Mouse (Mus musculus) stomach, embryonic 15.5 days (tissue): ENCODE results near the gene Hist1h3g. TPM values are rescaled to one million over a fixed set of nuclear protein-coding genes. Genes with fewer than 3 reads are reported as not detected.
"Not testable (repeated sequence)": the region's sequence is repeated elsewhere in the genome, so short reads cannot be mapped to it uniquely, and the experiment has no call there.

ENCODE experiments used
- ATAC-seq: fragments of 200-750 bp; cut with Nextera tagmentation; 2 replicates; pipeline ENCODE4 v1.8.0; 2017; ENCODE audit warnings: low read depth, moderate number of reproducible peaks, moderate TSS enrichment; ENCODE audit not compliant: insufficient read depth, low FRiP score
- H3K27ac ChIP-seq: fragments of 300-500 bp; sonication (generic); 2 replicates; pipeline ENCODE4 v1.5.1; 2015; ENCODE audit warnings: mild to moderate bottlenecking, inconsistent platforms
- H3K27me3 ChIP-seq: fragments of 300-500 bp; sonication (generic); replicated peaks from 2 replicates; pipeline ENCODE4 v1.6.1; 2015; ENCODE audit warnings: inconsistent platforms
- H3K36me3 ChIP-seq: fragments of 300-500 bp; sonication (generic); 2 replicates; pipeline ENCODE4 v1.6.1; 2015; ENCODE audit warnings: inconsistent platforms
- H3K4me1 ChIP-seq: fragments of 300-500 bp; sonication (generic); 2 replicates; pipeline ENCODE4 v1.6.1; 2015; ENCODE audit warnings: inconsistent platforms
- H3K4me2 ChIP-seq: fragments of 300-500 bp; sonication (generic); 2 replicates; pipeline ENCODE4 v1.6.1; 2015; ENCODE audit warnings: mild to moderate bottlenecking, inconsistent platforms
- H3K4me3 ChIP-seq: fragments of 300-500 bp; sonication (generic); replicated peaks from 2 replicates; pipeline ENCODE4 v1.5.1; 2015; ENCODE audit warnings: inconsistent platforms
- H3K9ac ChIP-seq: fragments of 300-500 bp; sonication (generic); 2 replicates; pipeline ENCODE4 v1.6.1; 2015; ENCODE audit warnings: inconsistent platforms
- H3K9me3 ChIP-seq: fragments of 300-500 bp; sonication (generic); 2 replicates; pipeline ENCODE4 v1.6.1; 2016; ENCODE audit warnings: inconsistent platforms
- WGBS: fragments of 180-500 bp; shearing (Covaris S2); methylation state at CpG from one replicate; pipeline ENCODE4 v1.1.7; 2015; 5-methylcytosine and 5-hydroxymethylcytosine counted together
- polyA plus RNA-seq: library from polyadenylated mRNA; unstranded; fragments of >200 nt; fragmentation: Nextera tagmentation; extraction: Ambion mirVana; gene quantifications from 2 replicates; pipeline ENCODE4 v1.2.1, GENCODE M21; 2015

Hist1h3g gene
- polyA plus RNA-seq, 1 experiment from 2014 or later, result 7.3 TPM

DNA sequence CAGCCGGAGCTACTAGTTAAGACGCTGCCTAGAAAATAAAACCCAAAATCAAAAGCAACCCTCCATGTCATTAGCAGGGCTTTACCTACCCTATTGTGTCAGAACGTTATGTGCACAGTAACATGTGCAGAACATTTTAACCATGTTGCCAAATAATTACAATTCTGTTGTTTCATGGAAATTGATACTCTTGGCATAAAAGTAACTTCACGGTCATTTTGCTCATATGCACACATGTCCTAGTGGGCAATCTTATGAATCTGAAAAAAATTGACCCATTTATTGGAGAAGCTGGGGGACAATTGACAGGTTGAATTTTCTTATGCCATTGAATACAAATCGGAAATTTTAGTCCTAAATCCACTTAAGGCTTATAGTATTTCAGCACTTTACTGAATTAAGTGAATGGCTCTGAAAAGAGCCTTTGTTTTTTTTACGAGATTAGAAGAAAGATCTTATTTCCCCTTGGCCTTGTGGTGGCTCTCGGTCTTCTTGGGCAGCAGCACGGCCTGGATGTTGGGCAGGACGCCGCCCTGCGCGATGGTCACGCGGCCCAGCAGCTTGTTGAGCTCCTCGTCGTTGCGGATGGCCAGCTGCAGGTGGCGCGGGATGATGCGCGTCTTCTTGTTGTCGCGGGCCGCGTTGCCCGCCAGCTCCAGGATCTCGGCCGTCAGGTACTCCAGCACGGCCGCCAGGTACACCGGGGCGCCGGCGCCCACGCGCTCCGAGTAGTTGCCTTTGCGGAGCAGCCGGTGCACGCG is 35.2 kb downstream of the Hist1h3g start:
- Histone ChIP-seq H3K9ac (peak overlapping the region; percentile 9; the same call in 1 of the 2 replicates), H3K4me3 (peak overlapping the region; percentile 47), H3K27ac (peak overlapping the region; percentile 98), H3K4me2 (peak overlapping the region; percentile 52)
- 1% methylated on average over 27 of the region's 41 CpGs for WGBS
- not testable (repeated sequence) for ATAC-seq, H3K27me3 ChIP-seq, H3K36me3 ChIP-seq, H3K4me1 ChIP-seq, H3K9me3 ChIP-seq

- ATAC-seq, result peak; percentile 88
- Histone ChIP-seq H3K27me3 (no peaks in the 10 kb centered on the region), H3K4me3 (peak within 1 kb of the TSS; percentile 47), H3K36me3 (no peaks in the 10 kb centered on the region), H3K4me2 (peak within 1 kb of the TSS; percentile 61), H3K4me1 (no peaks in the 10 kb centered on the region; the same call in 1 of the 2 replicates), H3K9me3 (no peaks in the 10 kb centered on the region), H3K27ac (peak within 1 kb of the TSS; percentile 98), H3K9ac (peak within 1 kb of the TSS; percentile 41; the same call in 1 of the 2 replicates)
- 0% methylated on average over 18 of the region's 18 CpGs for WGBS
Observed at GRCm38 (mm10) chr13:23571022-23571503, 35.8 kb downstream of the Hist1h3g start, which contains the start of the genes Hist1h2ae and Hist1h2bg. Gene Hist1h2ae (minus strand): TSS chr13:23571220. Gene Hist1h2bg (plus strand): TSS chr13:23571396.

GRCm38 (mm10) chr13:23571504-23572217 is 36.4 kb downstream of the Hist1h3g start:
- H3K27me3 ChIP-seq, H3K4me1 ChIP-seq, H3K9me3 ChIP-seq, ATAC-seq, H3K36me3 ChIP-seq: not testable (repeated sequence)
- 0% methylated on average over 15 of the region's 34 CpGs for WGBS
- Histone ChIP-seq H3K27ac (peak overlapping the region; percentile 98), H3K9ac (peak overlapping the region; percentile 41; the same call in 1 of the 2 replicates), H3K4me2 (peak overlapping the region; percentile 61), H3K4me3 (peak overlapping the region; percentile 47)

DNA sequence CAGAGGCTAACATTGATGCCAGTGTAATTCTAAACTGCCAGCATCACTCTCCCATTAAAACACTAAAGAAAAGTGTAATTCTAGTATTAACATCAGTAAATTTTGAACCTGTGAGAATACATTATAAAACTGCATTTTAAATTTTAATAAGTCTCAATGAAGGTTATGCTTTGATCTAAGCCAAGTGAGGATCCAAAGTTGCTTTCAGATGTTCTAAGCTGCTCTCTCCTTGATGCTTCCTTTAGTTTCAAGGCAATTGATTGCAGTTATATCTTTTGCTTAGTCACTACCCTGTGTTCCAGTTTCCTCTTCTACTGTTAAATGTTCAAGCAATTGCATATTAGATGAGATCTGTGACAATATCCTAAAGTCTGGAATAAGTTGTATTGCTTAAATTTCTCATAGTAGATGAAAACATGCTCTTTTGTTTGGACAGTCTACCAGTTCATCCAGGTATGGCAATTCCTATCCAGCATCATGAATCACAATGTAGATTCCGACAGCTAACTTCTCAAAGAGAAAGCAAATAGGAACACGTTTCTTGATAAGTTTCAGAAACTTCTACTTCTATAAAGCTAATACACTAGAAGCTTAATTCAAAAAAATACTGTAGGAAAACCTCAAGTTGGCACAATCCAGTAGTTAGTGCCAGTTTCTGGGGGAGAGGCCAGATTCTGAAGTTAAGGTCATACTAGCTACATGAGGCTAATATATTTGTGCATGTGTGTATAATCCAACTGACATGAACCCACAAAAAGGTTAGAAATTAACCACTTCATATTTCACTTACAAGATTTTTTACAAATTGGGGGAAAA is 37.2 kb downstream of the Hist1h3g start:
- no peaks in the 10 kb centered on the region for H3K36me3 ChIP-seq
- 19% methylated on average over 2 of the region's 2 CpGs for WGBS
- ATAC-seq, result no peak
- peak overlapping the region; percentile 61 for H3K4me2 ChIP-seq
- H3K27me3 ChIP-seq, result no peaks in the 10 kb centered on the region
- H3K4me1 ChIP-seq, result peaks cover 7% of the 10 kb centered on the region; the same call in 1 of the 2 replicates
- peak overlapping the region; percentile 41; the same call in 1 of the 2 replicates for H3K9ac ChIP-seq
- peak overlapping the region; percentile 47 for H3K4me3 ChIP-seq
- H3K27ac ChIP-seq, result peak overlapping the region; percentile 94
- H3K9me3 ChIP-seq, result no peaks in the 10 kb centered on the region

- WGBS, result 7% methylated on average over 20 of the region's 20 CpGs
- H3K27ac ChIP-seq, result peak overlapping the region; percentile 94
- peak overlapping the region; percentile 47 for H3K4me3 ChIP-seq
- H3K27me3 ChIP-seq, H3K36me3 ChIP-seq, H3K9me3 ChIP-seq, H3K4me1 ChIP-seq, ATAC-seq: not testable (repeated sequence)
- peak overlapping the region; percentile 37; the same call in 1 of the 2 replicates for H3K9ac ChIP-seq
- H3K4me2 ChIP-seq, result peak overlapping the region; percentile 61
Observed at GRCm38 (mm10) chr13:23573034-23573897, 38.0 kb downstream of the Hist1h3g start.

- under 1% methylated on average over 42 of the region's 42 CpGs for WGBS
- Histone ChIP-seq H3K4me3 (peak within 1 kb of the TSS; percentile 47), H3K4me2 (peak within 1 kb of the TSS; percentile 71), H3K9ac (peak within 1 kb of the TSS; percentile 37; the same call in 1 of the 2 replicates), H3K27ac (peak within 1 kb of the TSS; percentile 94)
- ATAC-seq, result peak; percentile 87
- H3K36me3 ChIP-seq, H3K9me3 ChIP-seq, H3K4me1 ChIP-seq, H3K27me3 ChIP-seq: not testable (repeated sequence)
Observed at GRCm38 (mm10) chr13:23573898-23574524, 38.8 kb downstream of the Hist1h3g start, which contains the start of the genes Hist1h2bf and Hist1h2ad. Gene Hist1h2bf (minus strand): TSS chr13:23574196. Gene Hist1h2ad (plus strand): TSS chr13:23574381.

DNA sequence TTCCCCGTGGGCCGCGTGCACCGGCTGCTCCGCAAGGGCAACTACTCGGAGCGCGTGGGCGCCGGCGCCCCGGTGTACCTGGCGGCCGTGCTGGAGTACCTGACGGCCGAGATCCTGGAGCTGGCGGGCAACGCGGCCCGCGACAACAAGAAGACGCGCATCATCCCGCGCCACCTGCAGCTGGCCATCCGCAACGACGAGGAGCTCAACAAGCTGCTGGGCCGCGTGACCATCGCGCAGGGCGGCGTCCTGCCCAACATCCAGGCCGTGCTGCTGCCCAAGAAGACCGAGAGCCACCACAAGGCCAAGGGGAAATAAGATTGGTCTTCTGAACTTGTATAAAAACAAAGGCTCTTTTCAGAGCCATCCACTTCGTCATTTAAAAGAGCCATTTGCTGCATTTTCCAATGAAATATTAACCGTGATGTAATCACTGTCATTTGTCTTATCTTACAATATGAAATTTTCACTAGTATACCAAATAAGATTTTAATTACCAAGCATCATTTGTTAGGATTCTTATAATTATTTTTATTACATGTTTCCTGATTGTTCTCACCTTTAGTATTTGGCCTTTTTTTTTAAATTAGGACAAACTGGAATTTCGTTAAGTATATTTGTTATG is 39.4 kb downstream of the Hist1h3g start:
- peak overlapping the region; percentile 71 for H3K4me2 ChIP-seq
- H3K4me1 ChIP-seq, H3K9me3 ChIP-seq, ATAC-seq, H3K27me3 ChIP-seq, H3K9ac ChIP-seq, H3K36me3 ChIP-seq: not testable (repeated sequence)
- under 1% methylated on average over 12 of the region's 39 CpGs for WGBS
- H3K4me3 ChIP-seq, result peak overlapping the region; percentile 36
- H3K27ac ChIP-seq, result peak overlapping the region; percentile 94

- ATAC-seq, result peak; percentile 62
- Histone ChIP-seq H3K27me3 (no peaks in the 10 kb centered on the region), H3K9me3 (no peaks in the 10 kb centered on the region), H3K27ac (peak within 1 kb of the TSS; percentile 94), H3K9ac (peak within 1 kb of the TSS; percentile 46), H3K4me3 (peak within 1 kb of the TSS; percentile 44), H3K4me2 (peak within 1 kb of the TSS; percentile 71), H3K4me1 (0 out of 2 replicates have a peak, but pooled peaks cover 7% of the 10 kb centered on the region), H3K36me3 (no peaks in the 10 kb centered on the region)
- under 1% methylated on average over 17 of the region's 18 CpGs for WGBS
Observed at GRCm38 (mm10) chr13:23575271-23575851, 40.1 kb downstream of the Hist1h3g start, which contains the start of gene Hist1h3d. Gene Hist1h3d (plus strand): TSS chr13:23575763.

DNA sequence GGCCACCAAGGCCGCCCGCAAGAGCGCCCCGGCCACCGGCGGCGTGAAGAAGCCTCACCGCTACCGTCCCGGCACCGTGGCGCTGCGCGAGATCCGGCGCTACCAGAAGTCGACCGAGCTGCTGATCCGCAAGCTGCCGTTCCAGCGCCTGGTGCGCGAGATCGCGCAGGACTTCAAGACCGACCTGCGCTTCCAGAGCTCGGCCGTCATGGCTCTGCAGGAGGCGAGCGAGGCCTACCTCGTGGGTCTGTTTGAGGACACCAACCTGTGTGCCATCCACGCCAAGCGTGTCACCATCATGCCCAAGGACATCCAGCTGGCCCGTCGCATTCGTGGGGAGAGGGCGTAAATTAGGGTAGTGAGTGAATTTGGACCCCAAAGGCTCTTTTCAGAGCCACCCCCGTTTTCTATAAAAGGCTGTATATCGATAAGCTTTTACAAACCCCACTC is 40.7 kb downstream of the Hist1h3g start:
- Histone ChIP-seq H3K27ac (peak overlapping the region; percentile 86), H3K9ac (peak overlapping the region; percentile 46), H3K4me3 (peak overlapping the region; percentile 44), H3K4me2 (peak overlapping the region; percentile 71)
- H3K27me3 ChIP-seq, H3K4me1 ChIP-seq, ATAC-seq, H3K36me3 ChIP-seq, H3K9me3 ChIP-seq: not testable (repeated sequence)
- under 1% methylated on average over 12 of the region's 40 CpGs for WGBS
